ENCODE assay signal across 31 mouse cellular contexts in genomic region chr15:101873231-101873630, GRCm38 (mm10). TPM values are rescaled to one million over a fixed set of nuclear protein-coding genes. Genes with fewer than 3 reads are reported as not detected.
"Had no signal": no experiment of that assay in that cellular context is flagged by ENCODE, and none has a peak within 500 bp of the region (broad histone marks: within the 10 kb centered on the region; RNA-seq: fewer than 3 reads in every experiment).

No protein-coding gene starts in this region.

- ATAC-seq: liver, postnatal 0 days; lung, postnatal 0 days; midbrain, embryonic 13.5 days had no signal

- H3K4me1 ChIP-seq: kidney, embryonic 15.5 days; limb, embryonic 12.5 days; limb, embryonic 15.5 days; megakaryocyte, embryonic 14.5 days had no signal

- H3K27ac ChIP-seq: kidney, embryonic 15.5 days; left cerebral cortex, adult 2 months; limb, embryonic 12.5 days; limb, embryonic 15.5 days; liver, embryonic 14.5 days; macrophage; midbrain, embryonic 10.5 days; midbrain, embryonic 13.5 days had no signal

- H3K9ac ChIP-seq: kidney, embryonic 15.5 days; limb, embryonic 12.5 days; limb, embryonic 15.5 days; liver, embryonic 14.5 days; liver, postnatal 0 days; lung, embryonic 14.5 days; midbrain, embryonic 13.5 days had no signal

- H3K36me3 ChIP-seq: kidney, embryonic 15.5 days; limb, embryonic 12.5 days; limb, embryonic 15.5 days; midbrain, embryonic 10.5 days; midbrain, embryonic 13.5 days had no signal

- H3K4me3 ChIP-seq: kidney, embryonic 15.5 days; left cerebral cortex, adult 2 months; limb, embryonic 12.5 days; limb, embryonic 15.5 days; megakaryocyte, embryonic 14.5 days; midbrain, embryonic 10.5 days; midbrain, embryonic 13.5 days had no signal

- DNase-seq: kidney, adult 11 months; kidney, adult 8-10 months; kidney, postnatal 10 days; kidney, postnatal 36 days; left cerebral cortex, postnatal 4 days; liver, postnatal 0 days; lung, embryonic 14.5 days; right cerebral cortex, postnatal 14 days; spleen, adult 18-20 months; thymus, adult 18-20 months; thymus, postnatal 36 days had no signal

- H3K4me2 ChIP-seq: kidney, embryonic 15.5 days; limb, embryonic 12.5 days; limb, embryonic 15.5 days; liver, embryonic 11.5 days; lung, embryonic 14.5 days; midbrain, embryonic 13.5 days had no signal

- H3K9me3 ChIP-seq: kidney, embryonic 15.5 days; limb, embryonic 12.5 days; limb, embryonic 15.5 days; megakaryocyte, embryonic 14.5 days; midbrain, embryonic 10.5 days; midbrain, embryonic 13.5 days had no signal

RNA-seq across cellular contexts. Expression of gene Krt77, which starts 3.7 kb away (rescaled TPM):
- polyA plus RNA-seq: limb, embryonic 12.5 days; liver, embryonic 11.5 days; liver, postnatal 0 days; lung, embryonic 14.5 days; lung, postnatal 0 days; macrophage; midbrain, embryonic 10.5 days; midbrain, embryonic 13.5 days; neural tube, embryonic 11.5 days had no signal

RNA-seq across cellular contexts. Expression of gene Krt76, which starts 19.5 kb away (rescaled TPM):
- total RNA-seq: layer of hippocampus, adult 8-10 months; layer of hippocampus, postnatal 14 days; left cerebral cortex, adult 2 months; left cerebral cortex, postnatal 10 days; left cerebral cortex, postnatal 4 days; midbrain, postnatal 0 days had no signal
- polyA plus RNA-seq: kidney, embryonic 15.5 days; limb, embryonic 12.5 days; liver, embryonic 11.5 days; liver, embryonic 14.5 days; liver, postnatal 0 days; lung, embryonic 14.5 days; lung, postnatal 0 days; macrophage; midbrain, embryonic 10.5 days; midbrain, embryonic 13.5 days; midbrain, postnatal 0 days; neural tube, embryonic 11.5 days; neural tube, embryonic 14.5 days; stomach, embryonic 16.5 days had no signal

RNA-seq across cellular contexts. Expression of gene Krt1, which starts 22.6 kb away (rescaled TPM):
- polyA plus RNA-seq: liver, postnatal 0 days; macrophage; testis, adult 2 months had no signal

RNA-seq across cellular contexts. Expression of gene Krt4, which starts 51.3 kb away (rescaled TPM):
- total RNA-seq: layer of hippocampus, adult 8-10 months; layer of hippocampus, postnatal 14 days; left cerebral cortex, adult 2 months; left cerebral cortex, postnatal 10 days had no signal
- polyA plus RNA-seq: limb, embryonic 12.5 days; liver, embryonic 11.5 days; liver, postnatal 0 days; macrophage; midbrain, embryonic 10.5 days; midbrain, postnatal 0 days; neural tube, embryonic 11.5 days; testis, adult 2 months had no signal

RNA-seq across cellular contexts. Expression of gene Krt2, which starts 55.3 kb away (rescaled TPM):
- total RNA-seq: left cerebral cortex, postnatal 4 days; midbrain, postnatal 0 days had no signal
- polyA plus RNA-seq: kidney, embryonic 15.5 days; liver, embryonic 11.5 days; liver, embryonic 14.5 days; liver, postnatal 0 days; lung, embryonic 14.5 days; lung, postnatal 0 days; macrophage; midbrain, embryonic 10.5 days; midbrain, embryonic 13.5 days; midbrain, postnatal 0 days; neural tube, embryonic 11.5 days; neural tube, embryonic 14.5 days; testis, adult 2 months; urinary bladder, adult 2 months had no signal
